Mouse (Mus musculus): ENCODE measurements around the gene Vmn1r129.
"Not testable (repeated sequence)": the region's sequence is repeated elsewhere in the genome, so short reads cannot be mapped to it uniquely, and the experiment has no call there.

The Vmn1r129 gene

DNA sequence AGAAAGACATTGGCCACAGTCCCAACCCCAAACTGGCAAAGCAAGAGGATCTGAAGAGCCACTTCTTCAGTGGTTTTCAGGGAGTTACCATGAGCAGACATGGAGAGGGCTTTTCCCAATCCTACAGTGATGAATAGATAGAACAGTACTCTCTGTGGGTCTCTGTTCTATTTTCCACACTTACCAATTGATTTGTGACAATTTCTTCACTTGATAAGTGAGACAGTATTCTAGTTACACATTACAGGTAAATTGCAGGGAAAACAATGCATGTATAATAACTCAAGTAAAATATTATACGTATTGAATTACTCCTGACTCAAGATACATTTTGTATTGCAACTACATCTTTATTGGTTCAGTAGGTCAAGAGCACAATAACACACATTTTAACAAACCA is at the start of gene Vmn1r129:
Vmn1r129 (minus strand) TSS at position 101 of the 400 bp plus-strand sequence.
- not testable (repeated sequence) for DNase-seq

GRCm38 (mm10) chr7:21349073-21349472 is 12.0 kb downstream of the Vmn1r129 start, which contains the start of gene Vmn1r128:
Gene Vmn1r128 (plus strand): TSS chr7:21349373.
- DNase-seq: not testable (repeated sequence)

DNA sequence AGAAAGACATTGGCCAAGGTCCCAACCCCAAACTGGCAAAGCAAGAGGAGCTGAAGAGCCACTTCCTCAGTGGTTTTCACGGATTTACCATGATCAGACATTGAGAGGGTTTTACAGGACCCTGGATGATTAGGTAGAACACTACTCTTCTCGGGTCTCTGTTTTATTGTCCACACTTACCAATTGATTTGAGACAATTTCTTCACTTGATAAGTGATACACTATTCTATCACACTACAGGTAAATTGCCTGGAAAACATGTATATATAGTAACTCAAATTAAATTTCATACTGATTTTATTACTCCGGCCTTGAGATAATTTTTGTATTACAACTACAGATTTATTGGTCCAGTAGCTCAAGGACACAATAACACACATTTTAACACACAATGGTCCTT is 41.3 kb downstream of the Vmn1r129 start, which contains the start of gene Vmn1r127:
Vmn1r127 (minus strand) TSS at position 101 of the 400 bp plus-strand sequence.
- not testable (repeated sequence) for DNase-seq

Measured in spleen, adult 18-20 months (tissue).